Mouse (Mus musculus): ENCODE results near the gene Nav3. TPM values are rescaled to one million over a fixed set of nuclear protein-coding genes. Genes with fewer than 3 reads are reported as not detected.
A peak's percentile ranks its signal among the peaks of the same experiment; 100 is the strongest.

Gene Nav3
- polyA plus RNA-seq, 1 experiment from 2014 or later: 0.85 TPM

DNA sequence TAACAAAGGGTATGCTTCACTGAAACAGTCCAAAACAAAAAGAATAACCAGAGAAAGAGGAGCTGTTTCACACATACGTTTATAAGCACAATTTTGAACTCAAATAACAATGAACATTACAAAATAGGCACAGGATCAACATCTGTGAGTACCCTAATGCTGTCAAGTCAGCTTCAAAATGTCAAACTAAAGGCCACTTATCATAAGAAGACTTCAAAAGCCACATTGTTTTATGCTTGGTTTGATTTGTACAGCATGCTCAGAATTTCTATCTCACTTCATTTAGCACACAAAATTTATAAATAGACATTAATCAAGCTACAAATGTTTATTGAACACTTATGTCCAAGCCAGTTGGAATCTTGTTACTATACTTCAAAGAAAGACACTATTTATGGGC, 299.6 kb downstream of the Nav3 start:
- 61% methylated on average over 1 of the region's 1 CpGs for WGBS
- no peak overlapping the region for H3K27ac ChIP-seq (ENCODE audit: low read depth, low read length)
- no peak overlapping the region for H3K4me3 ChIP-seq (ENCODE audit: low read depth, low read length)
- no peak overlapping the region for H3K4me2 ChIP-seq
- ATAC-seq (replicated peaks; ENCODE audit: low FRiP score): no peak
- no peak overlapping the region for H3K9ac ChIP-seq (ENCODE audit: low read depth, low read length)
- H3K27me3 ChIP-seq (replicated peaks; ENCODE audit: control insufficient read depth, insufficient read depth, low read length): no peaks in the 10 kb centered on the region
- H3K36me3 ChIP-seq (ENCODE audit: control insufficient read depth, insufficient read depth, low read length): no peaks in the 10 kb centered on the region
- DNase-seq (ENCODE audit: low spot score): no peak
- no peaks in the 10 kb centered on the region for H3K9me3 ChIP-seq (ENCODE audit: control insufficient read depth, low read length)
- H3K4me1 ChIP-seq (replicated peaks; ENCODE audit: control insufficient read depth, insufficient read depth, low read length): no peaks in the 10 kb centered on the region

DNA sequence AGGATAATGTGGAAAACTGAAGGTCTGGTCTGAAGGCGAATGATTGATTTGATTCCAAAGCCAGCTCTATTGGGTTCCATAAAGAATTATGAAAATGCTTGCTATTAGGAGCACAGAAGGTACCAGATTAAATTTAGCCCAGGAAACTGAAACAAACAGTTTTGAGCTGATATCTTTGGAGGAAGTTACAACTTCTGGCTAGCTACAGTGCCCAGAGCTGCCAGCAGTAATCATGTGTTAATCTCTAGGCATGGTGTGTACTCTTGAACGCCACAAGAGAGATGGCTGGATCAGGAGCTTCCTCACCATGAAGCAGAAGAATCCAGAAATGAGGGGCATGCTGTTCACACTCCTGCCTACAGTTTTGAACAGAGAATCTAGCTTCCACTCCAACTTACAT, 300.5 kb downstream of the Nav3 start:
- Histone ChIP-seq H3K4me1 (replicated peaks; ENCODE audit: control insufficient read depth, insufficient read depth, low read length) (no peaks in the 10 kb centered on the region), H3K9me3 (ENCODE audit: control insufficient read depth, low read length) (no peaks in the 10 kb centered on the region), H3K9ac (ENCODE audit: low read depth, low read length) (no peak overlapping the region), H3K4me2 (no peak overlapping the region), H3K4me3 (ENCODE audit: low read depth, low read length) (no peak overlapping the region), H3K27ac (ENCODE audit: low read depth, low read length) (no peak overlapping the region), H3K27me3 (replicated peaks; ENCODE audit: control insufficient read depth, insufficient read depth, low read length) (no peaks in the 10 kb centered on the region), H3K36me3 (ENCODE audit: control insufficient read depth, insufficient read depth, low read length) (no peaks in the 10 kb centered on the region)
- DNase-seq (ENCODE audit: low spot score): no peak
- 58% methylated on average over 2 of the region's 2 CpGs for WGBS
- no peak for ATAC-seq (replicated peaks; ENCODE audit: low FRiP score)

DNA sequence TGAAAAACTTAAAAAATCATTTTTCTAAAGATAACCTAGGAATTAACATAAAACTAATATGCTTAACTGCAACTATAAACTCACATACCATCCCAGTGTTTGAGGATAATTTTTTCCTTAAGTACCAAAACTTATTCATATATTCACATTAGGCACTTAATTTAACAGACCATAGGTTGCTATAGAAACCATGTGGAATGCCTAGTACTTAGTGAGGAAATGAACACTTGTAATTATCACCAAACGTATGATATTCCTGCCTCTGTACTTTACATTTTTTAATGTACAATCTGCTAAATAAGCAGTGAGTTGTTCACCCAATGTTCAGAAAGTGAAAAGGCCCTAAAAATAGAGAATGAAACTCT, 301.1 kb downstream of the Nav3 start:
- 81% methylated on average over 1 of the region's 1 CpGs for WGBS
- Histone ChIP-seq H3K9ac (ENCODE audit: low read depth, low read length) (no peak overlapping the region), H3K4me2 (no peak overlapping the region), H3K4me3 (ENCODE audit: low read depth, low read length) (no peak overlapping the region), H3K27ac (ENCODE audit: low read depth, low read length) (no peak overlapping the region), H3K4me1 (replicated peaks; ENCODE audit: control insufficient read depth, insufficient read depth, low read length) (no peaks in the 10 kb centered on the region), H3K36me3 (ENCODE audit: control insufficient read depth, insufficient read depth, low read length) (no peaks in the 10 kb centered on the region), H3K9me3 (ENCODE audit: control insufficient read depth, low read length) (no peaks in the 10 kb centered on the region), H3K27me3 (replicated peaks; ENCODE audit: control insufficient read depth, insufficient read depth, low read length) (no peaks in the 10 kb centered on the region)
- no peak for DNase-seq (ENCODE audit: low spot score)
- ATAC-seq (replicated peaks; ENCODE audit: low FRiP score): no peak

DNA sequence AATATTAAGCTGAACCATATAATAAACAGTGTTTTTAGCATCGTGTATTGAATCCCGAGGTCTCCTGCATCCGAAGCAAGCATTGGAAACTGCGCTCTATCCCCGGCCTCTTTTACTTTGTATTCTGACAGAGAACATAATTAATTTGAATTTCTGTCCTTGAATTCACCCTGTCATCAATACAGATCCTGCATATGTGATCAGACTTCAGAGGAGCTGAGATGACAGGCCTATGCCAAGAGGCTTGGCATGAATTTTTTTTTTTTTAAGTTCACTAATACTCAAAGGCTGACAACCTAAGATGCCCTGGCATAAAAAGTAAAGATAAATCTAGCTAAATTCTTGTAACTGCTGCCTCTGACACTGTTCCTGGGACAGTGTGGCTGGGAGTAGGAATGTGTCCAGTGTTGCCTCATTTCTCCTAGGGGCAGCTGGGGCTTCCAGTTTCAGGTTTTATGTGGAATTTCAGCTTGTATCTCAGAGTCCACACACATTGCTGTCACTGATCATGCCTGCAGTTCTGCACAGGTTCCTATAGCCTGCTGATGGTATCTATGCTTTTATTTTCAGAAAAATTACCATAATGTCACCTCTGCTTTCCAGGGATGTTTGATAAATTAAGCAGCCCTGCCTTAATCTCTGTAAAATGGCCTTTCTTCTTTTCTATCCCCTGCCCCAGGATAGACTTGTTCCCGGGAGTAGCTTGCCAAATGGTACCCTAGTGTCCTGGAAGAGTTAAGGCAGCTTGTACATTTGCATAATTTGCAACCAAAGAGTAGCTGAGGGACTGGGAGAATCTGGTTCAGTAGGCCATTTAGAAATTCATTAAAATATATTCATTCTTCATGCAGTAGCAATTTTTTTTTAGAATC, 301.8 kb downstream of the Nav3 start:
- H3K4me1 ChIP-seq (replicated peaks; ENCODE audit: control insufficient read depth, insufficient read depth, low read length): no peaks in the 10 kb centered on the region
- H3K9me3 ChIP-seq (ENCODE audit: control insufficient read depth, low read length): no peaks in the 10 kb centered on the region
- no peak overlapping the region for H3K27ac ChIP-seq (ENCODE audit: low read depth, low read length)
- no peaks in the 10 kb centered on the region for H3K27me3 ChIP-seq (replicated peaks; ENCODE audit: control insufficient read depth, insufficient read depth, low read length)
- WGBS: 79% methylated on average over 6 of the region's 6 CpGs
- H3K36me3 ChIP-seq (ENCODE audit: control insufficient read depth, insufficient read depth, low read length): no peaks in the 10 kb centered on the region
- no peak overlapping the region for H3K4me2 ChIP-seq
- ATAC-seq (replicated peaks; ENCODE audit: low FRiP score): no peak
- no peak overlapping the region for H3K9ac ChIP-seq (ENCODE audit: low read depth, low read length)
- no peak overlapping the region for H3K4me3 ChIP-seq (ENCODE audit: low read depth, low read length)
- no peak for DNase-seq (ENCODE audit: low spot score)

DNA sequence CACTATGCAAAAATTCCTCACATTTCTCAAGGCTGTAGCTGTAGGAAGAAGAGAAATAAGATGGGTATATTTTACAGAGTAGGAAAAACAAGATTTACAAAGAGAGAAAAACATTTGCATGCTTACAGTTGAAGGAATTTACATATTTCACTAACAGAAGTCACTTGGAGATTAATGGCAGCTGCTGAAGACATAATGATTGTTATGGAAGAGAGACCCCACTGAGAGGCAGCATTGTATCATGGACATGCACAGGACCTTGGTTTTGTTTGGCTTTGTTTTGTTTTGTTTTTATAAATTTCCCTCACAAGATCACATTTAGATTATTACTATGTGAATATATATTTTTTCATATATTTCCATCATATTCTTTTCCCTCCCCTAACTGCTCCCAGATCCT, 335.4 kb downstream of the Nav3 start:
- DNase-seq (ENCODE audit: low spot score) (no peak), ATAC-seq (replicated peaks; ENCODE audit: low FRiP score) (no peak)
- no peaks in the 10 kb centered on the region for H3K36me3 ChIP-seq (ENCODE audit: control insufficient read depth, insufficient read depth, low read length)
- no peaks in the 10 kb centered on the region for H3K4me1 ChIP-seq (replicated peaks; ENCODE audit: control insufficient read depth, insufficient read depth, low read length)
- H3K27me3 ChIP-seq (replicated peaks; ENCODE audit: control insufficient read depth, insufficient read depth, low read length): no peaks in the 10 kb centered on the region
- no peak overlapping the region for H3K27ac ChIP-seq (ENCODE audit: low read depth, low read length)
- no peak overlapping the region for H3K4me3 ChIP-seq (ENCODE audit: low read depth, low read length)
- H3K9me3 ChIP-seq (ENCODE audit: control insufficient read depth, low read length): no peaks in the 10 kb centered on the region
- no peak overlapping the region for H3K4me2 ChIP-seq
- H3K9ac ChIP-seq (ENCODE audit: low read depth, low read length): no peak overlapping the region

DNA sequence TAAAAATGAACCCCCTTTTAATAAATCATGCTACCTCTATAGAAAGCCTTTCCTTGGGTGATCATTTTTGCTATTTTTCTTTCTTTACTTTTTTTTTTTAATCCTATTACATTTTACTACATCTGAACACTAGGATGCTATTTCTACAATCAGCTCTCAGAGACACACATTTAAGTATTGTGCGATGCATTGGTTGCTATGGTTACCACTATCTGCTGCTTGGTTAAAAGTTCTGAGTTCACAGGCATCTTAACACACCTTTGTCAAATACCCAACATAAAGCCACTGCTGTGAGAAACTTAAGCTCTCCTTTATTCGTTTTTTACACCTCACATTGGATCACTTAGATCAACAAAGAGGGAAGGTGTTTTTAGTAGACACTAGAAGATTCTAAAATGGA, 338.7 kb downstream of the Nav3 start:
- Histone ChIP-seq H3K36me3 (ENCODE audit: control insufficient read depth, insufficient read depth, low read length) (no peaks in the 10 kb centered on the region), H3K4me1 (replicated peaks; ENCODE audit: control insufficient read depth, insufficient read depth, low read length) (no peaks in the 10 kb centered on the region), H3K27ac (ENCODE audit: low read depth, low read length) (no peak overlapping the region), H3K9me3 (ENCODE audit: control insufficient read depth, low read length) (no peaks in the 10 kb centered on the region), H3K27me3 (replicated peaks; ENCODE audit: control insufficient read depth, insufficient read depth, low read length) (no peaks in the 10 kb centered on the region), H3K4me3 (ENCODE audit: low read depth, low read length) (no peak overlapping the region), H3K4me2 (no peak overlapping the region), H3K9ac (ENCODE audit: low read depth, low read length) (no peak overlapping the region)
- no peak for DNase-seq (ENCODE audit: low spot score)
- no peak for ATAC-seq (replicated peaks; ENCODE audit: low FRiP score)
- WGBS: 58% methylated on average over 2 of the region's 2 CpGs

DNA sequence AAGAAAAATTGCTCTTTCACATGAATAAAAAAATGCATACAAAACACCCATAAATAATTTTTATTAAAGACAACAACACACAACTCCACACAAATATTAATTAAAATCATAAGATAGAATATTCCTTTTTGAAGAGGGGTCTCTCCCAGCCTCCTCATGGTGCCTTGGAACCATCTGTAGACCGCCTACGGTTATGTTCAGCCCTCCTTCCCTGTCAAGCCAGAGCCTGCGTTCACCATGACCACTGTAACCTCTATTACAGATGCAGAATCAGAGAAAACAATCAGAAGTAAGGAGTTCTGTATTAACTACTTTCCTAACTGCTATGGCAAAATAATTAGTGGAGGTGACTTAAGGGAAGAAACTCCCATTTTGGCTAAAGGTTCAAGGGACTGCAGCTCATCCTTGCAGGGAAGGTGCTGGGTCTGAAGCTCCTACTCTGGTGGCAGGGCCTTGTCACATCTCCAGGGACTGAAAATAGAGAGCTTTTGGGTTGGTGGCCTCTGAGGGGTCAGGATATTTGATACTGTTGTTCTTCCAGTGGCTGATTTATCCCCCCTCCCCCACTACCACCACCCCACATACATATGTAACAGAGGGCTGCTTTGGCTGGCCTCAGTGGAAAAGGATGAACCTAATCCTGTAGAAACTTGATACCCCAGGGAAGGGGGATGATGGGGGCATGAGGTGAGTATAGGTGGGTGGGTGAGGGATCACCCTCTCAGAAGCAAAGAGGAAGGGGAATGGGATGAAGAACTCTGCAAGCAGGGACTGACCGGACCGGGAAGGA, 343.1 kb downstream of the Nav3 start:
- no peak for DNase-seq (ENCODE audit: low spot score)
- Histone ChIP-seq H3K9ac (ENCODE audit: low read depth, low read length) (no peak overlapping the region), H3K4me2 (no peak overlapping the region), H3K4me1 (replicated peaks; ENCODE audit: control insufficient read depth, insufficient read depth, low read length) (no peaks in the 10 kb centered on the region), H3K4me3 (ENCODE audit: low read depth, low read length) (no peak overlapping the region), H3K27ac (ENCODE audit: low read depth, low read length) (no peak overlapping the region), H3K27me3 (replicated peaks; ENCODE audit: control insufficient read depth, insufficient read depth, low read length) (no peaks in the 10 kb centered on the region), H3K36me3 (ENCODE audit: control insufficient read depth, insufficient read depth, low read length) (no peaks in the 10 kb centered on the region), H3K9me3 (ENCODE audit: control insufficient read depth, low read length) (no peaks in the 10 kb centered on the region)
- 68% methylated on average over 5 of the region's 5 CpGs for WGBS
- 0 out of 2 replicates have a peak, but pooled peaks have one; percentile 18 for ATAC-seq (replicated peaks; ENCODE audit: low FRiP score)

DNA sequence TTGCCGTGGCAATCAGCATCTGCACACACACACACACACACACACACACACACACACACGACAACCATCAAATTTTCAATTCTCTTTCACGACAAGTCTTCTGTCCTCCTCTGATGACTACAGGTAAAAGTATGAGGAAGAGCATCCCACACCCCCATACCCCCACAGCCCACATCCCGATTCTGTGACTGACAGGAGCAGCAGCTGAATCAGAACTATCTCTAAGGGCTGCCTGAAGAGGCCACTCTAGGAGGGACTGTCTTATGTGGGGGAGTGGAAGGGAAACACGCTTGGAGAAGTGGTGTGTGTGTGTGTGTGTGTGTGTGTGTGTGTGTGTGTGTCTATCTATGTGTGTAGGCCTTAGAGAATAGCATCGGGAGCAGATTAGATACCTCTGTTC, 352.7 kb downstream of the Nav3 start:
- Histone ChIP-seq H3K36me3 (ENCODE audit: control insufficient read depth, insufficient read depth, low read length) (no peaks in the 10 kb centered on the region), H3K4me1 (replicated peaks; ENCODE audit: control insufficient read depth, insufficient read depth, low read length) (no peaks in the 10 kb centered on the region), H3K27ac (ENCODE audit: low read depth, low read length) (no peak overlapping the region), H3K4me3 (ENCODE audit: low read depth, low read length) (no peak overlapping the region), H3K4me2 (no peak overlapping the region), H3K9ac (ENCODE audit: low read depth, low read length) (no peak overlapping the region), H3K27me3 (replicated peaks; ENCODE audit: control insufficient read depth, insufficient read depth, low read length) (no peaks in the 10 kb centered on the region), H3K9me3 (ENCODE audit: control insufficient read depth, low read length) (no peaks in the 10 kb centered on the region)
- 76% methylated on average over 6 of the region's 6 CpGs for WGBS
- DNase-seq (ENCODE audit: low spot score): no peak
- ATAC-seq (replicated peaks; ENCODE audit: low FRiP score): no peak

DNA sequence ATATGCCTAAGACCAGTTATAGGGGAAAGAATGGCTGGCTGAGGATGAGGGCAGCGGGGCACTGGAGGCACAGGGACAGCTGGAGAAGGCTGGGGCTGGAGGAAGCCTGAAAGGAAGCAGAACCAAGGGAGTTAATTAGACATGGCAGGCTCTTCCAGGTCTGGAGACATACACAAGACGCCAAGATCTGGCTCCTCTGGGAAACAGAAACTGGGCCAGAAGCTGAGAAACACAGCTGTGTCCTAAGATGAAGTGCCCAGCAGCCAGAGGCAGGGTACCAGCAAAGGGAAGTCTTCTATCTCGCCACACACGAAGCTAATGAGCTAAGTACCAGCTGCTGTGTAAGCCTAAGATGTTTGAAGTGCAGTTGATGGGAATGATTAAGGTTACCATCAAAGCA, 353.8 kb downstream of the Nav3 start:
- Histone ChIP-seq H3K4me1 (replicated peaks; ENCODE audit: control insufficient read depth, insufficient read depth, low read length) (no peaks in the 10 kb centered on the region), H3K4me3 (ENCODE audit: low read depth, low read length) (no peak overlapping the region), H3K27ac (ENCODE audit: low read depth, low read length) (no peak overlapping the region), H3K36me3 (ENCODE audit: control insufficient read depth, insufficient read depth, low read length) (no peaks in the 10 kb centered on the region), H3K9ac (ENCODE audit: low read depth, low read length) (no peak overlapping the region), H3K4me2 (no peak overlapping the region), H3K9me3 (ENCODE audit: control insufficient read depth, low read length) (no peaks in the 10 kb centered on the region), H3K27me3 (replicated peaks; ENCODE audit: control insufficient read depth, insufficient read depth, low read length) (no peaks in the 10 kb centered on the region)
- 53% methylated on average over 4 of the region's 4 CpGs for WGBS
- no peak for ATAC-seq (replicated peaks; ENCODE audit: low FRiP score)
- no peak for DNase-seq (ENCODE audit: low spot score)

All from liver, embryonic 11.5 days (tissue).